Mouse (Mus musculus) retina, postnatal 1 day (tissue): ENCODE measurements around the gene Kalrn.

Source experiments
- DNase-seq: peaks from one replicate; pipeline ENCODE4 v3.0.0-alpha.2; 2012

The Kalrn gene

GRCm38 (mm10) chr16:34305586-34305985 is 267.7 kb downstream of the Kalrn start:
- peak; percentile 55 for DNase-seq

- DNase-seq, result peak; percentile 53
Measured at GRCm38 (mm10) chr16:34303818-34304217, 269.5 kb downstream of the Kalrn start.

- no peak for DNase-seq
Measured at GRCm38 (mm10) chr16:34302503-34302902, 270.8 kb downstream of the Kalrn start.

GRCm38 (mm10) chr16:34302063-34302462 is 271.3 kb downstream of the Kalrn start:
- no peak for DNase-seq

- no peak for DNase-seq
Measured at GRCm38 (mm10) chr16:34299226-34299625, 274.1 kb downstream of the Kalrn start.

- no peak for DNase-seq
Measured at GRCm38 (mm10) chr16:34297911-34298682, 275.2 kb downstream of the Kalrn start.

- DNase-seq, result no peak
Measured at GRCm38 (mm10) chr16:34294568-34294967, 278.8 kb downstream of the Kalrn start.

GRCm38 (mm10) chr16:34293675-34294074 is 279.7 kb downstream of the Kalrn start:
- no peak for DNase-seq

GRCm38 (mm10) chr16:34289583-34289982 is 283.7 kb downstream of the Kalrn start:
- peak; percentile 48 for DNase-seq

- no peak for DNase-seq
Measured at GRCm38 (mm10) chr16:34282026-34282425, 291.3 kb downstream of the Kalrn start.

GRCm38 (mm10) chr16:34279654-34280383 is 293.5 kb downstream of the Kalrn start:
- no peak for DNase-seq

- DNase-seq, result no peak
Measured at GRCm38 (mm10) chr16:34278249-34278790, 295.0 kb downstream of the Kalrn start.

GRCm38 (mm10) chr16:34274607-34275006 is 298.7 kb downstream of the Kalrn start:
- no peak for DNase-seq

- no peak for DNase-seq
Measured at GRCm38 (mm10) chr16:34271476-34271875, 301.9 kb downstream of the Kalrn start.

GRCm38 (mm10) chr16:34270681-34271080 is 302.7 kb downstream of the Kalrn start:
- no peak for DNase-seq

GRCm38 (mm10) chr16:34269642-34270041 is 303.7 kb downstream of the Kalrn start:
- DNase-seq, result peak; percentile 58

GRCm38 (mm10) chr16:34267751-34268150 is 305.6 kb downstream of the Kalrn start:
- DNase-seq, result no peak

GRCm38 (mm10) chr16:34264671-34265070 is 308.7 kb downstream of the Kalrn start:
- no peak for DNase-seq

GRCm38 (mm10) chr16:34262731-34263460 is 310.4 kb downstream of the Kalrn start:
- peak; percentile 60 for DNase-seq

- DNase-seq, result peak; percentile 64
Measured at GRCm38 (mm10) chr16:34260971-34261924, 312.1 kb downstream of the Kalrn start.

- DNase-seq, result peak; percentile 63
Measured at GRCm38 (mm10) chr16:34254646-34255022, 318.7 kb downstream of the Kalrn start.
